Mouse (Mus musculus): ENCODE measurements around the gene Pou5f1. TPM values are rescaled to one million over a fixed set of nuclear protein-coding genes. Genes with fewer than 3 reads are reported as not detected.
"Not testable (repeated sequence)": the region's sequence is repeated elsewhere in the genome, so short reads cannot be mapped to it uniquely, and the experiment has no call there.

Gene Pou5f1
- 0.06 TPM in 1 of 2 replicates, not detected in the other for polyA plus RNA-seq (2012; rRNA removed)

- no peak for DNase-seq (ENCODE audit: low read depth)
- TF ChIP-seq POLR2A (IDR thresholded peaks at IDR 0.05; ENCODE audit: borderline replicate concordance, extremely low read depth, insufficient read depth, insufficient read length, poor library complexity, severe bottlenecking) (no peak), CTCF (IDR thresholded peaks at IDR 0.05; ENCODE audit: borderline replicate concordance, extremely low read depth, insufficient read depth, insufficient read length) (no peak)
Observed at GRCm38 (mm10) chr17:35505776-35506175, at the start of gene Pou5f1. Pou5f1 (plus strand) TSS chr17:35506018.

GRCm38 (mm10) chr17:35458247-35458646, 47.6 kb upstream of the Pou5f1 start:
- not testable (repeated sequence) for DNase-seq (ENCODE audit: low read depth)

- not testable (repeated sequence) for DNase-seq (ENCODE audit: low read depth)
Observed at GRCm38 (mm10) chr17:35460513-35461341, 45.1 kb upstream of the Pou5f1 start.

- not testable (repeated sequence) for DNase-seq (ENCODE audit: low read depth)
- TF ChIP-seq CTCF (IDR thresholded peaks at IDR 0.05; ENCODE audit: borderline replicate concordance, extremely low read depth, insufficient read depth, insufficient read length) = peak; percentile 57
Observed at GRCm38 (mm10) chr17:35465651-35466050, 40.2 kb upstream of the Pou5f1 start.

- not testable (repeated sequence) for DNase-seq (ENCODE audit: low read depth)
Observed at GRCm38 (mm10) chr17:35468936-35469335, 36.9 kb upstream of the Pou5f1 start.

GRCm38 (mm10) chr17:35469842-35470751, 35.7 kb upstream of the Pou5f1 start, which contains the start of gene H2-Q10:
H2-Q10 (plus strand) TSS chr17:35470089.
- no peak for DNase-seq (ENCODE audit: low read depth)
- no peak for TF ChIP-seq POLR2A (IDR thresholded peaks at IDR 0.05; ENCODE audit: borderline replicate concordance, extremely low read depth, insufficient read depth, insufficient read length, poor library complexity, severe bottlenecking)
- no peak for TF ChIP-seq CTCF (IDR thresholded peaks at IDR 0.05; ENCODE audit: borderline replicate concordance, extremely low read depth, insufficient read depth, insufficient read length)

- peak; percentile 73 for DNase-seq (ENCODE audit: low read depth)
- peak; percentile 94 for TF ChIP-seq CTCF (IDR thresholded peaks at IDR 0.05; ENCODE audit: borderline replicate concordance, extremely low read depth, insufficient read depth, insufficient read length)
- TF ChIP-seq POLR2A (IDR thresholded peaks at IDR 0.05; ENCODE audit: borderline replicate concordance, extremely low read depth, insufficient read depth, insufficient read length, poor library complexity, severe bottlenecking) = no peak
Observed at GRCm38 (mm10) chr17:35484066-35484465, 21.8 kb upstream of the Pou5f1 start.

- no peak for DNase-seq (ENCODE audit: low read depth)
Observed at GRCm38 (mm10) chr17:35485702-35486101, 20.1 kb upstream of the Pou5f1 start.

GRCm38 (mm10) chr17:35486726-35487125, 19.1 kb upstream of the Pou5f1 start:
- TF ChIP-seq POLR2A (IDR thresholded peaks at IDR 0.05; ENCODE audit: borderline replicate concordance, extremely low read depth, insufficient read depth, insufficient read length, poor library complexity, severe bottlenecking) (no peak), CTCF (IDR thresholded peaks at IDR 0.05; ENCODE audit: borderline replicate concordance, extremely low read depth, insufficient read depth, insufficient read length) (no peak)
- no peak for DNase-seq (ENCODE audit: low read depth)

More at GRCm38 (mm10) chr17:35485702-35486101, 20.1 kb upstream of the Pou5f1 start:
- no peak for TF ChIP-seq CTCF (IDR thresholded peaks at IDR 0.05; ENCODE audit: borderline replicate concordance, extremely low read depth, insufficient read depth, insufficient read length)
- no peak for TF ChIP-seq POLR2A (IDR thresholded peaks at IDR 0.05; ENCODE audit: borderline replicate concordance, extremely low read depth, insufficient read depth, insufficient read length, poor library complexity, severe bottlenecking)

GRCm38 (mm10) chr17:35488041-35488440, 17.8 kb upstream of the Pou5f1 start:
- no peak for DNase-seq (ENCODE audit: low read depth)
- TF ChIP-seq CTCF (IDR thresholded peaks at IDR 0.05; ENCODE audit: borderline replicate concordance, extremely low read depth, insufficient read depth, insufficient read length) (no peak), POLR2A (IDR thresholded peaks at IDR 0.05; ENCODE audit: borderline replicate concordance, extremely low read depth, insufficient read depth, insufficient read length, poor library complexity, severe bottlenecking) (no peak)

- no peak for TF ChIP-seq CTCF (IDR thresholded peaks at IDR 0.05; ENCODE audit: borderline replicate concordance, extremely low read depth, insufficient read depth, insufficient read length)
- TF ChIP-seq POLR2A (IDR thresholded peaks at IDR 0.05; ENCODE audit: borderline replicate concordance, extremely low read depth, insufficient read depth, insufficient read length, poor library complexity, severe bottlenecking) = no peak
- no peak for DNase-seq (ENCODE audit: low read depth)
Observed at GRCm38 (mm10) chr17:35490320-35490719, 15.5 kb upstream of the Pou5f1 start.

- TF ChIP-seq POLR2A (IDR thresholded peaks at IDR 0.05; ENCODE audit: borderline replicate concordance, extremely low read depth, insufficient read depth, insufficient read length, poor library complexity, severe bottlenecking) = no peak
- no peak for TF ChIP-seq CTCF (IDR thresholded peaks at IDR 0.05; ENCODE audit: borderline replicate concordance, extremely low read depth, insufficient read depth, insufficient read length)
- DNase-seq (ENCODE audit: low read depth) = no peak
Observed at GRCm38 (mm10) chr17:35497124-35497523, 8.7 kb upstream of the Pou5f1 start.
